Mouse (Mus musculus): Measurements from ENCODE around the gene Gpkow. TPM values are rescaled to one million over a fixed set of nuclear protein-coding genes. Genes with fewer than 3 reads are reported as not detected.
"Not testable (repeated sequence)": the region's sequence is repeated elsewhere in the genome, so short reads cannot be mapped to it uniquely, and the experiment has no call there.

Gpkow gene
- polyA plus RNA-seq, 1 experiment from 2014 or later = 53.2 TPM

GRCm38 (mm10) chrX:7753627-7754026 is 56.7 kb downstream of the Gpkow start:
- WGBS = 27% methylated on average over 2 of the region's 3 CpGs
- not testable (repeated sequence) for H3K27me3 ChIP-seq (replicated peaks; ENCODE audit: control insufficient read depth, insufficient read depth, low read length); ATAC-seq; H3K27ac ChIP-seq (ENCODE audit: low read length); H3K4me2 ChIP-seq (ENCODE audit: low read length); H3K4me1 ChIP-seq (replicated peaks; ENCODE audit: control insufficient read depth, insufficient read depth, low read length); H3K36me3 ChIP-seq (ENCODE audit: control insufficient read depth, insufficient read depth); H3K9ac ChIP-seq (replicated peaks; ENCODE audit: low read depth, low read length); H3K4me3 ChIP-seq (replicated peaks; ENCODE audit: low read length); H3K9me3 ChIP-seq (ENCODE audit: control insufficient read depth, low read length)

Other genes starting within 250 kb of the Gpkow start
- 0.11 and 0.16 TPM in 2 replicates for gene Foxp3, start 123.5 kb upstream of the Gpkow start, polyA plus RNA-seq (2015; fragmentation: Nextera tagmentation; extraction: Ambion mirVana)
- gene Ppp1r3f, start 122.8 kb upstream of the Gpkow start, polyA plus RNA-seq (2015; fragmentation: Nextera tagmentation; extraction: Ambion mirVana) = 4.1 and 4.6 TPM in 2 replicates
- 40.5 and 43.9 TPM in 2 replicates for gene Ccdc22, start 91.6 kb upstream of the Gpkow start, polyA plus RNA-seq (2015; fragmentation: Nextera tagmentation; extraction: Ambion mirVana)
- 0.06 and 0.16 TPM in 2 replicates for gene Cacna1f, start 90.0 kb upstream of the Gpkow start, polyA plus RNA-seq (2015; fragmentation: Nextera tagmentation; extraction: Ambion mirVana)
- gene Syp, start 58.7 kb upstream of the Gpkow start, polyA plus RNA-seq (2015; fragmentation: Nextera tagmentation; extraction: Ambion mirVana) = 120 and 161 TPM in 2 replicates
- gene Prickle3, start 39.9 kb upstream of the Gpkow start, polyA plus RNA-seq (2015; fragmentation: Nextera tagmentation; extraction: Ambion mirVana) = 1.5 and 1.6 TPM in 2 replicates
- 35.1 and 41.7 TPM in 2 replicates for gene Plp2, start 25.7 kb upstream of the Gpkow start, polyA plus RNA-seq (2015; fragmentation: Nextera tagmentation; extraction: Ambion mirVana)
- 0.19 and 0.61 TPM in 2 replicates for gene Magix, start 15.9 kb upstream of the Gpkow start, polyA plus RNA-seq (2015; fragmentation: Nextera tagmentation; extraction: Ambion mirVana)
- gene Wdr45, start 17.2 kb downstream of the Gpkow start, polyA plus RNA-seq (2015; fragmentation: Nextera tagmentation; extraction: Ambion mirVana) = 36.7 and 40.5 TPM in 2 replicates
- gene Gm45208, start 25.1 kb downstream of the Gpkow start, polyA plus RNA-seq (2015; fragmentation: Nextera tagmentation; extraction: Ambion mirVana) = 0.71 TPM in 1 of 2 replicates, not detected in the other
- gene Praf2, start 31.3 kb downstream of the Gpkow start, polyA plus RNA-seq (2015; fragmentation: Nextera tagmentation; extraction: Ambion mirVana) = 112 and 119 TPM in 2 replicates
- 50.0 and 64.2 TPM in 2 replicates for gene Ccdc120, start 53.8 kb downstream of the Gpkow start, polyA plus RNA-seq (2015; fragmentation: Nextera tagmentation; extraction: Ambion mirVana)
- gene Tfe3, start 65.4 kb downstream of the Gpkow start, polyA plus RNA-seq (2015; fragmentation: Nextera tagmentation; extraction: Ambion mirVana) = 20.4 and 21.9 TPM in 2 replicates
- 72.6 and 81.9 TPM in 2 replicates for gene Gripap1, start 92.6 kb downstream of the Gpkow start, polyA plus RNA-seq (2015; fragmentation: Nextera tagmentation; extraction: Ambion mirVana)
- 2.8 and 4.0 TPM in 2 replicates for gene Kcnd1, start 125.2 kb downstream of the Gpkow start, polyA plus RNA-seq (2015; fragmentation: Nextera tagmentation; extraction: Ambion mirVana)
- 49.9 and 54.1 TPM in 2 replicates for gene Otud5, start 144.2 kb downstream of the Gpkow start, polyA plus RNA-seq (2015; fragmentation: Nextera tagmentation; extraction: Ambion mirVana)
- 16.9 and 22.4 TPM in 2 replicates for gene Pim2, start 181.1 kb downstream of the Gpkow start, polyA plus RNA-seq (2015; fragmentation: Nextera tagmentation; extraction: Ambion mirVana)
- 39.4 and 46.0 TPM in 2 replicates for gene Slc35a2, start 186.9 kb downstream of the Gpkow start, polyA plus RNA-seq (2015; fragmentation: Nextera tagmentation; extraction: Ambion mirVana)
- gene Pqbp1, start 202.1 kb downstream of the Gpkow start, polyA plus RNA-seq (2015; fragmentation: Nextera tagmentation; extraction: Ambion mirVana) = 218 and 223 TPM in 2 replicates
- 134 and 155 TPM in 2 replicates for gene Timm17b, start 202.2 kb downstream of the Gpkow start, polyA plus RNA-seq (2015; fragmentation: Nextera tagmentation; extraction: Ambion mirVana)
- not detected in 2 replicates for gene Gm10491, start 210.7 kb downstream of the Gpkow start, polyA plus RNA-seq (2015; fragmentation: Nextera tagmentation; extraction: Ambion mirVana)
- gene Gm10490, start 212.4 kb downstream of the Gpkow start, polyA plus RNA-seq (2015; fragmentation: Nextera tagmentation; extraction: Ambion mirVana) = not detected in 2 replicates
- gene Pcsk1n, start 222.7 kb downstream of the Gpkow start, polyA plus RNA-seq (2015; fragmentation: Nextera tagmentation; extraction: Ambion mirVana) = 101 and 151 TPM in 2 replicates
- not detected in 2 replicates for gene Eras, start 231.5 kb downstream of the Gpkow start, polyA plus RNA-seq (2015; fragmentation: Nextera tagmentation; extraction: Ambion mirVana)